In genomic region chr5:50476985-50477384, GRCm38 (mm10) we compare ENCODE assay signal across 7 mouse cellular contexts.
A peak's percentile ranks its signal among the peaks of the same experiment; 100 is the strongest.
DNase-seq lines count a peak whose midpoint lies in the region; TF ChIP-seq lines count a peak whose summit lies in the region.

No protein-coding gene starts in this region.

- intact Hi-C loops in heart, postnatal 36 days (cut with DNase I), result loop anchor here (5.0 kb wide), 1 partner anchor 500 kb away; no protein-coding TSS in a partner anchor
- intact Hi-C loops in left cerebral cortex, adult 2 months (cut with DNase I), result loop anchor here (5.0 to 10.0 kb wide), 2 partner anchors 220 to 1588 kb away; no protein-coding TSS in a partner anchor

- H3K27ac ChIP-seq in left cerebral cortex, adult 2 months, result no peak overlapping the region

- H3K4me3 ChIP-seq in left cerebral cortex, adult 2 months, result no peak overlapping the region

- DNase-seq in spleen, postnatal 4 days (ENCODE audit: low spot score in 2 of 2), result peak; percentile 14 to 60
- DNase-seq in spleen, adult 12 weeks (ENCODE audit: low spot score), result no peak
- DNase-seq in adrenal gland, postnatal 25 days, result peak; percentile 42
- DNase-seq in cerebellum, postnatal 25 days, result peak; percentile 54 to 76
- DNase-seq in heart, postnatal 36 days, result peak; percentile 4 to 29
- peak; percentile 56 to 67 for DNase-seq in left cerebral cortex, adult 2 months (ENCODE audit: extremely low spot score in 1 of 2, low spot score in 2 of 2)
- DNase-seq in retina, postnatal 1 day, result peak; percentile 60

- peak; percentile 85 for TF ChIP-seq CTCF in left cerebral cortex, adult 2 months (IDR thresholded peaks at IDR 0.05)
